Mouse (Mus musculus): ENCODE measurements around the gene Plekhd1. TPM values are rescaled to one million over a fixed set of nuclear protein-coding genes. Genes with fewer than 3 reads are reported as not detected.

The Plekhd1 gene
- polyA plus RNA-seq, 1 experiment from 2014 or later: 0.59 TPM

DNA sequence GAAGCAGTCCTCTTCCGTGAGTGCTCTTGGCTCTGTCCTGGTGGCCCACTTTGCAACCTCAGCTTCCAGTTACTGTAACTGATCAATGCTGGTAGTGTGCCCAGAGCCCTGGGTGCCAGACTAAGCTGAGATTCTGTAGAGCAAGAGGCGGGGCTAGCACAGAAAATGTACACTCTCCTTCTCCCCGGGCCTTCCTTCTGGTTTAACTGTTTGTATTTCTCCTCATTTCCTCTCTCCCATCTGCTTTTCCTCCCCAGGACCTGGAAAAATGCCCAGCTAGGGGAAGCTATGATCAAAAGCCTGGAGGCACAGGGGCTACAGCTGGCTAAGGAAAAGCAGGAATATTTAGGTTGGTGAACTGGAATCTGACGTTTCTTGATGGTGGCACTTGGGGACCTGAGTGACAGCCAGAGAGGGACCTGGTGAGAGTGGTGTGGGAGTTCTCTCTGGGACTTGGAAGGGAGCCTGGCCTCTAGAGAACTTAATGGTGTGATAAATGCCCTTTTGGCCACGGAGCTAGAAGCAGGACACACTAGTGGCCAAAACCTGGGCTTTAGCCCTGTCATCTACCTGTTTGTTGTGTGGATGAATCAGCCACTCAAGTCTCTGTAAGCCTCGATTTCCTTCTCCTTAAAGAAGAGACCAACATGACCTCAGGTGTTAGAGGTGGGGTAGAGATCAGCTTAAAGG, 14.7 kb downstream of the Plekhd1 start:
- no peak overlapping the region for H3K4me3 ChIP-seq
- H3K27me3 ChIP-seq (replicated peaks; ENCODE audit: low read depth, poor library complexity, severe bottlenecking): no peaks in the 10 kb centered on the region
- no peak overlapping the region for H3K27ac ChIP-seq (replicated peaks)
- no peaks in the 10 kb centered on the region for H3K36me3 ChIP-seq (replicated peaks)
- DNase-seq (ENCODE audit: low spot score): no peak
- no peaks in the 10 kb centered on the region for H3K9me3 ChIP-seq
- H3K4me1 ChIP-seq: peaks cover 9% of the 10 kb centered on the region
- WGBS: 63% methylated on average over 6 of the region's 6 CpGs

DNA sequence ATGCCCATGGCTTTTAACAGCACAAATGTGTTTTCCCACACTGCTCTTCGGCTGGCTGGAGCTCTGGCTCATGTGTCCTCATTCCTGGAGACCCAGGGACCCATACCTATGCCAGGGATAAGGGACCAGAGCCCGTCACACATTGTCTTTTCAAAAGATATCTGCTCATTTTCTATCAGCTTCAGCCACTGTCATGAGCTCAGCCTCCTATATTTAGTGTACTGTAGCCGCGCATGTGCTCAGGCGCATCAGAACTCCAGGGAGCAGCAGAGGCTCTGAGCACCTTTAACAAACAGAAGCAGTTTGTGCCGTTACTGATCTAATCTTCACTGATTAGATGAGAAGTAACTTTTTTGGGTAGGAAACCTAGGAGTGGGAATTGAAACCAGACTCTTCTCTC, 23.5 kb downstream of the Plekhd1 start:
- no peak overlapping the region for H3K27ac ChIP-seq (replicated peaks)
- peaks cover 9% of the 10 kb centered on the region; the same call in 1 of the 2 replicates for H3K27me3 ChIP-seq (replicated peaks; ENCODE audit: low read depth, poor library complexity, severe bottlenecking)
- DNase-seq (ENCODE audit: low spot score): no peak
- H3K36me3 ChIP-seq (replicated peaks): no peaks in the 10 kb centered on the region
- H3K4me3 ChIP-seq: no peak overlapping the region
- WGBS: 80% methylated on average over 6 of the region's 6 CpGs
- H3K4me1 ChIP-seq: peaks cover 17% of the 10 kb centered on the region
- no peaks in the 10 kb centered on the region for H3K9me3 ChIP-seq

GRCm38 (mm10) chr12:80719141-80719540, 26.8 kb downstream of the Plekhd1 start:
- WGBS: 71% methylated on average over 2 of the region's 2 CpGs

DNA sequence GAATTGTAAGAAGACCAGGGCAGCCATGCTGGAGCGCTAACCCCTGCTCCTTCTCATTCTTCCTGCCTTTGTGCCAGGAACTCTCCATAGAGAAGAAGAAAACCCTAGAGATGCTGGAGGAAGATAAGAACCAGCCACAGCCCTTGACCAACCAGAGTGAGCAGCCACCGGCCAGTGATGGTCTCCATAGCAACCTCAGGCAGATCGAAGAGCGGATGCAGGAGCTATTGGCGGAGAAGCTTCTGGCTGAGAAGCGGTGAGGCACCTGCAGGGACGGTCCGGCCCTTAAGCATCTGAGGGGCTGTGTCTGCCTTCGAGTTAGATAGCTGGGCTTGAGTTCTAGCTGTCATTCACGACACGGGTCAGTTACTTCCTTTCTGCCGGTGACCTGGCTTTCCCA, 28.1 kb downstream of the Plekhd1 start:
- Histone ChIP-seq H3K9me3 (no peaks in the 10 kb centered on the region), H3K4me3 (no peak overlapping the region), H3K36me3 (replicated peaks) (no peaks in the 10 kb centered on the region), H3K27ac (replicated peaks) (no peak overlapping the region), H3K27me3 (replicated peaks; ENCODE audit: low read depth, poor library complexity, severe bottlenecking) (peaks cover 6% of the 10 kb centered on the region; the same call in 1 of the 2 replicates), H3K4me1 (peaks cover 17% of the 10 kb centered on the region)
- DNase-seq (ENCODE audit: low spot score): no peak
- WGBS: 69% methylated on average over 12 of the region's 12 CpGs

More at GRCm38 (mm10) chr12:80719141-80719540, 26.8 kb downstream of the Plekhd1 start:
- H3K36me3 ChIP-seq (replicated peaks): no peaks in the 10 kb centered on the region
- H3K4me1 ChIP-seq: peaks cover 17% of the 10 kb centered on the region
- H3K4me3 ChIP-seq: no peak overlapping the region
- H3K27me3 ChIP-seq (replicated peaks; ENCODE audit: low read depth, poor library complexity, severe bottlenecking): peaks cover 9% of the 10 kb centered on the region; the same call in 1 of the 2 replicates
- no peak overlapping the region for H3K27ac ChIP-seq (replicated peaks)
- no peak for DNase-seq (ENCODE audit: low spot score)
- no peaks in the 10 kb centered on the region for H3K9me3 ChIP-seq

GRCm38 (mm10) chr12:80721458-80721857, 29.1 kb downstream of the Plekhd1 start:
- DNase-seq (ENCODE audit: low spot score): no peak
- no peak overlapping the region for H3K27ac ChIP-seq (replicated peaks)
- 84% methylated on average over 15 of the region's 15 CpGs for WGBS
- H3K36me3 ChIP-seq (replicated peaks): no peaks in the 10 kb centered on the region
- H3K27me3 ChIP-seq (replicated peaks; ENCODE audit: low read depth, poor library complexity, severe bottlenecking): peaks cover 6% of the 10 kb centered on the region; the same call in 1 of the 2 replicates
- no peak overlapping the region for H3K4me3 ChIP-seq
- peaks cover 15% of the 10 kb centered on the region for H3K4me1 ChIP-seq
- H3K9me3 ChIP-seq: no peaks in the 10 kb centered on the region

GRCm38 (mm10) chr12:80724853-80725559, 32.6 kb downstream of the Plekhd1 start:
- Histone ChIP-seq H3K36me3 (replicated peaks) (no peaks in the 10 kb centered on the region), H3K27ac (replicated peaks) (no peak overlapping the region), H3K4me3 (no peak overlapping the region), H3K4me1 (0 out of 2 replicates have a peak, but pooled peaks cover 5% of the 10 kb centered on the region), H3K27me3 (replicated peaks; ENCODE audit: low read depth, poor library complexity, severe bottlenecking) (peaks cover 5% of the 10 kb centered on the region), H3K9me3 (no peaks in the 10 kb centered on the region)
- 35% methylated on average over 10 of the region's 10 CpGs for WGBS
- peak; percentile 83 for DNase-seq (ENCODE audit: low spot score)

DNA sequence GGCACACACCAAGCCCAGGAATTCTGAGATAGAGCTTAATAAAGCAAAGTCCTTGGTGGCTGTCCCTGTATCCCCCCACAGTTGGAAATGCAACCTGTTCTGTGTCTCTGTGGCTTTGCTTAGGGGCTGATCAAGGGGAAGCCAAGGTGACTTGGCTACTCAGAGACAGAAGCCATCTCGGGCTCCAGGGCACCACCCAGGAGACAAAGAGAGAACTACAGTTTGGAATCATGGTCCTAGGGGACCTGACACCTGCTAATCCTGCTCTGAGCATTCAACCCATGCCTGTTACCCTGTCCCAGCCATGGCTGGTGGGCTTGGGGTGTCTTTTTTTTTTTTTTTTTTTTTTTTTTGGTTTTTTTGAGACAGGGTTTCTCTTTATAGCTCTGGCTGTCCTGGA, 35.8 kb downstream of the Plekhd1 start:
- 28% methylated on average over 1 of the region's 1 CpGs for WGBS

GRCm38 (mm10) chr12:80728814-80729213, 36.4 kb downstream of the Plekhd1 start:
- DNase-seq (ENCODE audit: low spot score): no peak
- no peaks in the 10 kb centered on the region for H3K36me3 ChIP-seq (replicated peaks)
- no peaks in the 10 kb centered on the region for H3K9me3 ChIP-seq
- no peak overlapping the region for H3K27ac ChIP-seq (replicated peaks)
- no peak overlapping the region for H3K4me3 ChIP-seq
- no peaks in the 10 kb centered on the region for H3K4me1 ChIP-seq
- WGBS: 62% methylated on average over 2 of the region's 2 CpGs
- peaks cover 5% of the 10 kb centered on the region; the same call in 1 of the 2 replicates for H3K27me3 ChIP-seq (replicated peaks; ENCODE audit: low read depth, poor library complexity, severe bottlenecking)

More for the DNA sequence above, 35.8 kb downstream of the Plekhd1 start:
- Histone ChIP-seq H3K27me3 (replicated peaks; ENCODE audit: low read depth, poor library complexity, severe bottlenecking) (peaks cover 5% of the 10 kb centered on the region; the same call in 1 of the 2 replicates), H3K4me3 (no peak overlapping the region), H3K27ac (replicated peaks) (no peak overlapping the region), H3K4me1 (no peaks in the 10 kb centered on the region), H3K9me3 (no peaks in the 10 kb centered on the region), H3K36me3 (replicated peaks) (no peaks in the 10 kb centered on the region)
- no peak for DNase-seq (ENCODE audit: low spot score)

- H3K4me3 ChIP-seq: no peak overlapping the region
- no peak overlapping the region for H3K27ac ChIP-seq (replicated peaks)
- 0 out of 2 replicates have a peak, but pooled peaks cover 6% of the 10 kb centered on the region for H3K4me1 ChIP-seq
- no peaks in the 10 kb centered on the region for H3K9me3 ChIP-seq
- DNase-seq (ENCODE audit: low spot score): no peak
- WGBS: 86% methylated on average over 12 of the region's 12 CpGs
- H3K27me3 ChIP-seq (replicated peaks; ENCODE audit: low read depth, poor library complexity, severe bottlenecking): peaks cover 5% of the 10 kb centered on the region; the same call in 1 of the 2 replicates
- no peaks in the 10 kb centered on the region for H3K36me3 ChIP-seq (replicated peaks)
Observed at GRCm38 (mm10) chr12:80729758-80730530, 37.6 kb downstream of the Plekhd1 start.

DNA sequence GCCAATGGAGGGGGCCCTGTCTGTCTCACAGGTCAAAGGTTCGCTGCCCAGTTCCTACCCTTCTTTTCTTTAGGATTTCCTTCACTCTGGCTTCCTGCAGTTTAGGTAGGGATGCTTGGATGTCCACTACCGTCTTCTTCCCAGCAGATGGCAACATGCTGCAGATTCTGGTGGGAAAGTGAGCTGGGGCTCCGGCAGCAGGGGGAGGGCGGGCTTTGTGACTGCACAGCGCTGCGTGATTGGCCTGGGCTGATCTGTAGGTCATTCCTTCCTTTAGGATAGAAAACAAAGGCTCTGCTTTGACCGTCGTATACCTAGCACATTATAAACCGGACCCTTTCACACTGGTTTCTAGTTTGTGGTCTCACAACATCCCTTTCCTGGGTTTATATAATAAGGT, 38.2 kb downstream of the Plekhd1 start:
- Histone ChIP-seq H3K27ac (replicated peaks) (peak overlapping the region; percentile 57), H3K4me3 (0 out of 2 replicates have a peak overlapping the region, but pooled peaks have one; percentile 18), H3K9me3 (no peaks in the 10 kb centered on the region), H3K27me3 (replicated peaks; ENCODE audit: low read depth, poor library complexity, severe bottlenecking) (peaks cover 5% of the 10 kb centered on the region; the same call in 1 of the 2 replicates), H3K4me1 (peaks cover 8% of the 10 kb centered on the region; the same call in 1 of the 2 replicates), H3K36me3 (replicated peaks) (no peaks in the 10 kb centered on the region)
- peak; percentile 87 for DNase-seq (ENCODE audit: low spot score)
- 6% methylated on average over 9 of the region's 9 CpGs for WGBS

- Histone ChIP-seq H3K4me1 (peaks cover 29% of the 10 kb centered on the region), H3K36me3 (replicated peaks) (no peaks in the 10 kb centered on the region), H3K4me3 (no peak overlapping the region), H3K9me3 (no peaks in the 10 kb centered on the region), H3K27ac (replicated peaks) (no peak overlapping the region), H3K27me3 (replicated peaks; ENCODE audit: low read depth, poor library complexity, severe bottlenecking) (peaks cover 24% of the 10 kb centered on the region)
- no peak for DNase-seq (ENCODE audit: low spot score)
- 62% methylated on average over 13 of the region's 13 CpGs for WGBS
Observed at GRCm38 (mm10) chr12:80734526-80735470, 42.4 kb downstream of the Plekhd1 start.

Measured in embryonic facial prominence, embryonic 10.5 days (tissue).